In genomic region chr12:88800990-88801655, GRCm38 (mm10) we compare ENCODE assay signal across 9 mouse cellular contexts.
DNase-seq lines count a peak whose midpoint lies in the region; ATAC-seq and TF ChIP-seq lines count a peak whose summit lies in the region.
"Had no signal": no experiment of that assay in that cellular context is flagged by ENCODE, and none has a peak within 500 bp of the region (broad histone marks: within the 10 kb centered on the region; RNA-seq: fewer than 3 reads in every experiment).

No protein-coding gene starts in this region.

- peaks cover 40% of the 10 kb centered on the region for H3K4me1 ChIP-seq in heart, embryonic 10.5 days
- no peaks in the 10 kb centered on the region for H3K4me1 ChIP-seq in lung, adult 2 months (ENCODE audit: control insufficient read depth, insufficient read depth, low read length)
- H3K4me1 ChIP-seq in hindbrain, embryonic 11.5 days (replicated peaks; ENCODE audit: control insufficient read depth, insufficient read depth, low read length) = no peaks in the 10 kb centered on the region
- H3K4me1 ChIP-seq in neural tube, embryonic 15.5 days = peaks cover 13% of the 10 kb centered on the region

- no peak for TF ChIP-seq CTCF in lung, adult 2 months (IDR thresholded peaks at IDR 0.05; ENCODE audit: insufficient read depth, low read length)

- no peaks in the 10 kb centered on the region for H3K36me3 ChIP-seq in heart, embryonic 10.5 days
- H3K36me3 ChIP-seq in hindbrain, embryonic 11.5 days (ENCODE audit: control insufficient read depth, insufficient read depth, low read length) = no peaks in the 10 kb centered on the region
- H3K36me3 ChIP-seq in neural tube, embryonic 15.5 days = no peaks in the 10 kb centered on the region

- H3K4me3 ChIP-seq in heart, embryonic 10.5 days = no peak overlapping the region
- H3K4me3 ChIP-seq in lung, adult 2 months (replicated peaks; ENCODE audit: extremely low read depth, low read depth, low read length) = no peak overlapping the region
- no peak overlapping the region for H3K4me3 ChIP-seq in hindbrain, embryonic 11.5 days (ENCODE audit: low read depth, low read length)
- no peak overlapping the region for H3K4me3 ChIP-seq in neural tube, embryonic 15.5 days (replicated peaks)

- H3K4me2 ChIP-seq in hindbrain, embryonic 11.5 days (replicated peaks; ENCODE audit: low read depth, low read length) = no peak overlapping the region
- H3K4me2 ChIP-seq in neural tube, embryonic 15.5 days = 0 out of 2 replicates have a peak overlapping the region, but pooled peaks have one; percentile 11

- TF ChIP-seq POLR2A in lung, adult 2 months (IDR thresholded peaks at IDR 0.05; ENCODE audit: borderline replicate concordance, extremely low read depth, low read depth, low read length) = no peak

- H3K9ac ChIP-seq in hindbrain, embryonic 11.5 days (ENCODE audit: low read depth, low read length) = no peak overlapping the region; the same call in 1 of the 2 replicates
- H3K9ac ChIP-seq in neural tube, embryonic 15.5 days (replicated peaks) = no peak overlapping the region; the same call in 1 of the 2 replicates

- 27% methylated on average over 6 of the region's 6 CpGs for WGBS in heart, embryonic 10.5 days
- WGBS in lung, adult 2 months = 31% methylated on average over 6 of the region's 6 CpGs
- WGBS in hindbrain, embryonic 11.5 days = 8% methylated on average over 6 of the region's 6 CpGs
- WGBS in neural tube, embryonic 15.5 days = 10% methylated on average over 6 of the region's 6 CpGs

- no peak for DNase-seq in heart, embryonic 10.5 days (ENCODE audit: low spot score)
- no peak for DNase-seq in heart, postnatal 4 days
- DNase-seq in lung, postnatal 10 days = peak; percentile 17
- no peak for DNase-seq in lung, adult 2 months
- peak; percentile 74 for DNase-seq in hindbrain, embryonic 11.5 days (ENCODE audit: low spot score)
- no peak for DNase-seq in adrenal gland, adult 18-20 months (ENCODE audit: low spot score in 2 of 2)
- no peak for DNase-seq in thymus, postnatal 14 days
- DNase-seq: adrenal gland, postnatal 10 days had no signal

- H3K27me3 ChIP-seq in heart, embryonic 10.5 days (ENCODE audit: insufficient read depth, poor library complexity, severe bottlenecking) = no peaks in the 10 kb centered on the region
- no peaks in the 10 kb centered on the region for H3K27me3 ChIP-seq in hindbrain, embryonic 11.5 days (ENCODE audit: control insufficient read depth, insufficient read depth, low read length)
- no peaks in the 10 kb centered on the region for H3K27me3 ChIP-seq in neural tube, embryonic 15.5 days (replicated peaks)

- peak overlapping the region; percentile 42; the same call in 1 of the 2 replicates for H3K27ac ChIP-seq in heart, embryonic 10.5 days
- H3K27ac ChIP-seq in hindbrain, embryonic 11.5 days (ENCODE audit: low read depth, low read length) = peak overlapping the region; percentile 82
- peak overlapping the region; percentile 58; the same call in 1 of the 2 replicates for H3K27ac ChIP-seq in neural tube, embryonic 15.5 days (replicated peaks)

- H3K9me3 ChIP-seq in heart, embryonic 10.5 days = no peaks in the 10 kb centered on the region
- no peaks in the 10 kb centered on the region for H3K9me3 ChIP-seq in hindbrain, embryonic 11.5 days (ENCODE audit: control insufficient read depth, low read length)
- H3K9me3 ChIP-seq in neural tube, embryonic 15.5 days (replicated peaks) = no peaks in the 10 kb centered on the region

- peak; percentile 96 for ATAC-seq in hindbrain, embryonic 11.5 days (ENCODE audit: low FRiP score)
- peak; percentile 81 for ATAC-seq in neural tube, embryonic 15.5 days (ENCODE audit: low FRiP score)

Comparison
In these comparisons a context has a peak if more than half of its experiments do, and no peak if none do; other contexts are left out.
1. DNase-seq: peak in lung, postnatal 10 days (single experiment) and hindbrain, embryonic 11.5 days (single experiment); none in heart, embryonic 10.5 days (single experiment), heart, postnatal 4 days (single experiment), lung, adult 2 months (single experiment), adrenal gland, adult 18-20 months (0 of 2) and thymus, postnatal 14 days (single experiment).
2. Peak in every context shown above with its lines, with median percentiles within 50 percentile points of each other: H3K27ac ChIP-seq.